In genomic region chr6:128001587-128001986, GRCm38 (mm10) we compare ENCODE assay signal across 14 mouse cellular contexts.
DNase-seq lines count a peak whose midpoint lies in the region; ATAC-seq and TF ChIP-seq lines count a peak whose summit lies in the region.
"Had no signal": no experiment of that assay in that cellular context is flagged by ENCODE, and none has a peak within 500 bp of the region (broad histone marks: within the 10 kb centered on the region; RNA-seq: fewer than 3 reads in every experiment).

No protein-coding gene starts in this region.

- H3K9ac ChIP-seq in heart, embryonic 13.5 days, result peak overlapping the region; percentile 29
- no peak overlapping the region for H3K9ac ChIP-seq in intestine, embryonic 16.5 days (ENCODE audit: low read depth, low read length)
- H3K9ac ChIP-seq in stomach, embryonic 14.5 days (replicated peaks; ENCODE audit: low read depth, low read length), result no peak overlapping the region
- H3K9ac ChIP-seq: kidney, embryonic 15.5 days; liver, embryonic 12.5 days; lung, embryonic 15.5 days had no signal

- DNase-seq in heart, adult 8-10 months (ENCODE audit: low spot score), result no peak
- no peak for DNase-seq in kidney, postnatal 36 days
- no peak for DNase-seq in thymus, adult 2 months
- DNase-seq: adrenal gland, postnatal 10 days; cerebellum, adult 11 months; layer of hippocampus, postnatal 36 days had no signal

- no peak for TF ChIP-seq POLR2A in thymus, adult 2 months (IDR thresholded peaks at IDR 0.05; ENCODE audit: control insufficient read depth, extremely low read depth, insufficient read depth, low read length, poor library complexity)

- H3K27ac ChIP-seq in heart, embryonic 13.5 days (replicated peaks), result peak overlapping the region; percentile 20; the same call in 1 of the 2 replicates
- H3K27ac ChIP-seq in intestine, embryonic 16.5 days (ENCODE audit: low read length), result 0 out of 2 replicates have a peak overlapping the region, but pooled peaks have one; percentile 31
- peak overlapping the region; percentile 10; the same call in 1 of the 2 replicates for H3K27ac ChIP-seq in stomach, embryonic 14.5 days (ENCODE audit: low read length)
- no peak overlapping the region for H3K27ac ChIP-seq in thymus, adult 2 months (ENCODE audit: control insufficient read depth, insufficient read depth, low read length)
- H3K27ac ChIP-seq: kidney, embryonic 15.5 days; liver, embryonic 12.5 days; lung, embryonic 15.5 days had no signal

- H3K4me1 ChIP-seq in heart, embryonic 13.5 days, result peaks cover 57% of the 10 kb centered on the region
- H3K4me1 ChIP-seq in intestine, embryonic 16.5 days (ENCODE audit: control insufficient read depth, insufficient read depth, low read length), result peaks cover 21% of the 10 kb centered on the region
- peaks cover 40% of the 10 kb centered on the region for H3K4me1 ChIP-seq in stomach, embryonic 14.5 days (ENCODE audit: control insufficient read depth, insufficient read depth, low read length)
- H3K4me1 ChIP-seq in thymus, adult 2 months (replicated peaks; ENCODE audit: control insufficient read depth, insufficient read depth, low read length), result peaks cover 38% of the 10 kb centered on the region
- H3K4me1 ChIP-seq: liver, embryonic 12.5 days had no signal

- H3K27me3 ChIP-seq in heart, embryonic 13.5 days (replicated peaks), result no peaks in the 10 kb centered on the region
- no peaks in the 10 kb centered on the region for H3K27me3 ChIP-seq in intestine, embryonic 16.5 days (replicated peaks; ENCODE audit: control insufficient read depth, insufficient read depth, low read length)
- H3K27me3 ChIP-seq in stomach, embryonic 14.5 days (ENCODE audit: control insufficient read depth, insufficient read depth, low read length), result no peaks in the 10 kb centered on the region
- H3K27me3 ChIP-seq in thymus, adult 2 months (ENCODE audit: control insufficient read depth, insufficient read depth, low read length), result no peaks in the 10 kb centered on the region
- H3K27me3 ChIP-seq: kidney, embryonic 15.5 days; liver, embryonic 12.5 days; lung, embryonic 15.5 days had no signal

- WGBS in heart, embryonic 13.5 days, result 68% methylated on average over 1 of the region's 1 CpGs
- 82% methylated on average over 1 of the region's 1 CpGs for WGBS in intestine, embryonic 16.5 days
- WGBS in stomach, embryonic 14.5 days, result 44% methylated on average over 1 of the region's 1 CpGs
- whole genome bisulfite sequencing in thymus, adult 2 months, result 44% methylated on average over 1 of the region's 1 CpGs

- no peak overlapping the region for H3K4me3 ChIP-seq in heart, embryonic 13.5 days
- H3K4me3 ChIP-seq in intestine, embryonic 16.5 days (ENCODE audit: low read length), result no peak overlapping the region
- H3K4me3 ChIP-seq in stomach, embryonic 14.5 days (ENCODE audit: low read depth, low read length), result no peak overlapping the region
- H3K4me3 ChIP-seq in thymus, adult 2 months (ENCODE audit: control insufficient read depth, insufficient read depth, low read length), result no peak overlapping the region
- H3K4me3 ChIP-seq: kidney, embryonic 15.5 days; liver, embryonic 12.5 days; lung, embryonic 15.5 days had no signal

- TF ChIP-seq CTCF in thymus, adult 2 months (IDR thresholded peaks at IDR 0.05; ENCODE audit: borderline replicate concordance, control insufficient read depth, extremely low read depth, insufficient read depth, low read length, poor library complexity), result no peak

- H3K36me3 ChIP-seq in heart, embryonic 13.5 days, result peaks cover 20% of the 10 kb centered on the region
- H3K36me3 ChIP-seq in intestine, embryonic 16.5 days (ENCODE audit: control insufficient read depth, insufficient read depth, low read length), result no peaks in the 10 kb centered on the region
- no peaks in the 10 kb centered on the region for H3K36me3 ChIP-seq in stomach, embryonic 14.5 days (ENCODE audit: control insufficient read depth, insufficient read depth, low read length)
- H3K36me3 ChIP-seq in thymus, adult 2 months (ENCODE audit: control insufficient read depth, insufficient read depth, low read length), result no peaks in the 10 kb centered on the region
- H3K36me3 ChIP-seq: liver, embryonic 12.5 days; lung, embryonic 15.5 days had no signal

- no peaks in the 10 kb centered on the region for H3K9me3 ChIP-seq in heart, embryonic 13.5 days
- no peaks in the 10 kb centered on the region for H3K9me3 ChIP-seq in intestine, embryonic 16.5 days (ENCODE audit: control insufficient read depth, low read length)
- H3K9me3 ChIP-seq in stomach, embryonic 14.5 days (ENCODE audit: control insufficient read depth, low read depth, low read length), result no peaks in the 10 kb centered on the region
- H3K9me3 ChIP-seq: kidney, embryonic 15.5 days; liver, embryonic 12.5 days; lung, embryonic 15.5 days had no signal

- H3K4me2 ChIP-seq in heart, embryonic 13.5 days, result no peak overlapping the region
- no peak overlapping the region for H3K4me2 ChIP-seq in intestine, embryonic 16.5 days (ENCODE audit: low read depth, low read length)
- no peak overlapping the region for H3K4me2 ChIP-seq in stomach, embryonic 14.5 days (replicated peaks; ENCODE audit: low read depth, low read length)
- H3K4me2 ChIP-seq: kidney, embryonic 15.5 days; liver, embryonic 12.5 days; lung, embryonic 15.5 days had no signal

- no peak for ATAC-seq in heart, embryonic 13.5 days (ENCODE audit: extremely low read depth, insufficient number of reproducible peaks, low FRiP score, low TSS enrichment)
- peak; percentile 81 for ATAC-seq in common myeloid progenitor, adult 5-6 weeks (replicated peaks; ENCODE audit: low read depth, poor library complexity, severe bottlenecking)
- no peak for ATAC-seq in intestine, embryonic 16.5 days
- ATAC-seq in stomach, embryonic 14.5 days (ENCODE audit: insufficient number of reproducible peaks, insufficient read depth, low FRiP score, low read depth), result no peak
- ATAC-seq: inflammation-experienced regulatory T-cells, adult 6 months; liver, embryonic 12.5 days had no signal
